Mouse (Mus musculus) hindbrain, embryonic 13.5 days (tissue): Measurements from ENCODE around the gene Sdr39u1. TPM values are rescaled to one million over a fixed set of nuclear protein-coding genes. Genes with fewer than 3 reads are reported as not detected.

Source experiments
- ATAC-seq: fragments of 200-750 bp; cut with Nextera tagmentation; 2 replicates; pipeline ENCODE4 v1.8.0; 2017; ENCODE audit warnings: moderate TSS enrichment; ENCODE audit not compliant: low FRiP score
- H3K27ac ChIP-seq: fragments of 300-500 bp; sonication (generic); 2 replicates; pipeline ENCODE4 v1.5.1; 2015; ENCODE audit warnings: inconsistent platforms, mild to moderate bottlenecking, moderate library complexity
- H3K27me3 ChIP-seq: fragments of 300-500 bp; sonication (generic); 2 replicates; pipeline ENCODE4 v1.6.1; 2015; ENCODE audit warnings: mild to moderate bottlenecking, inconsistent platforms
- H3K36me3 ChIP-seq: fragments of 300-500 bp; sonication (generic); 2 replicates; pipeline ENCODE4 v1.6.1; 2015; ENCODE audit warnings: mild to moderate bottlenecking, inconsistent platforms
- H3K4me1 ChIP-seq: fragments of 300-500 bp; sonication (generic); replicated peaks from 2 replicates; pipeline ENCODE4 v1.6.1; 2015; ENCODE audit warnings: inconsistent platforms
- H3K4me2 ChIP-seq: fragments of 300-500 bp; sonication (generic); 2 replicates; pipeline ENCODE4 v1.6.1; 2015; ENCODE audit warnings: inconsistent platforms, mild to moderate bottlenecking, moderate library complexity
- H3K4me3 ChIP-seq: fragments of 300-500 bp; sonication (generic); 2 replicates; pipeline ENCODE4 v1.5.1; 2015; ENCODE audit warnings: mild to moderate bottlenecking, inconsistent platforms
- H3K9ac ChIP-seq: fragments of 300-500 bp; sonication (generic); 2 replicates; pipeline ENCODE4 v1.6.1; 2015; ENCODE audit warnings: mild to moderate bottlenecking, inconsistent platforms
- H3K9me3 ChIP-seq: fragments of 300-500 bp; sonication (generic); 2 replicates; pipeline ENCODE4 v1.6.1; 2016; ENCODE audit warnings: inconsistent platforms
- WGBS: fragments of 180-500 bp; shearing (Covaris S2); methylation state at CpG from one replicate; pipeline ENCODE4 v1.1.7; 2015; 5-methylcytosine and 5-hydroxymethylcytosine counted together
- polyA plus RNA-seq: library from polyadenylated mRNA; unstranded; fragments of >200 nt; fragmentation: Nextera tagmentation; extraction: Ambion mirVana; gene quantifications from 2 replicates; pipeline ENCODE4 v1.2.1, GENCODE M21; 2015

Sdr39u1 gene
- polyA plus RNA-seq, 1 experiment from 2014 or later = 124 TPM

DNA sequence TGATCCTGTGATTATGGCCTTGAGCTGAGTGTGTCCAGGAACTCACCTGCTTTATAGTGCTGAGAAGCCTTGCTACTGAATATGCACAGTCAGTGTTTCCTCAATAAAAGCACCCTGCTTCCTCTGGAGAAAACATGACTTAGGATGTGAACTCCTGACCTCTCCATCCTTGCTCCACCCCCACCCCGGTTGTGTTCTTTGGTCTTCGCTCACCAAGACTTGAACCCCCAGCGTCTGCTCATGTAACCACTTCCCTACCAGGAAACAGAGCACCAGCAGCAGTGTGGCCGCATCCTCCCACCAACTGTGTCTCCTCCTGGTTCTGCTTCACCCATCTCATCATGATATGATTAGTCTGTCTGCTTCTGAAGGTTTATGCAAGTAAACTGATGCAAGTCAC is 13.3 kb upstream of the Sdr39u1 start:
- Histone ChIP-seq H3K4me2 (no peak overlapping the region), H3K36me3 (no peaks in the 10 kb centered on the region), H3K9me3 (no peaks in the 10 kb centered on the region), H3K27me3 (0 out of 2 replicates have a peak, but pooled peaks cover 2% of the 10 kb centered on the region), H3K4me3 (no peak overlapping the region), H3K27ac (no peak overlapping the region), H3K4me1 (no peaks in the 10 kb centered on the region), H3K9ac (no peak overlapping the region)
- 55% methylated on average over 4 of the region's 4 CpGs for WGBS
- ATAC-seq = no peak

DNA sequence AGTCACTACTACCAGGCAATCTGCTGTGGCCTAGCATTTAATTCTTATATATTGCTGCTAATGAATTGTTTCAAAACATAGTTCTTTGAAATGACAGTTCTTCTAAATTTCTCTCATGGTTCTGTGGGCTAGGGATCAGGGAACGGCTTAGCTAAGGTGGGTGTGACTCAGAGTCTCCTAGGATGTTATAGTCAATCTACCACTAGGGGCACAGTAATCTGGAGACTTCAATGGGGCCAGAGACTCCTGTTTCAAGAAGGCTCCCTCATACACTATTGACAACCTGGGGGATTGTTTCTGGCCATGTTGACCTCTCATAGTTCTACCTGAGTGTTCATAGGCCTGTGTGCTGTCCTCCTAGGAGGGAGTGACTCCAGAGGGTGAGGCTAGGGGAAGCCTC is 5.4 kb upstream of the Sdr39u1 start:
- ATAC-seq = no peak
- H3K27me3 ChIP-seq = 0 out of 2 replicates have a peak, but pooled peaks cover 9% of the 10 kb centered on the region
- H3K36me3 ChIP-seq = no peaks in the 10 kb centered on the region
- no peak overlapping the region for H3K27ac ChIP-seq
- 40% methylated on average over 1 of the region's 1 CpGs for WGBS
- no peak overlapping the region for H3K9ac ChIP-seq
- H3K4me2 ChIP-seq = no peak overlapping the region
- H3K4me3 ChIP-seq = no peak overlapping the region
- no peaks in the 10 kb centered on the region for H3K9me3 ChIP-seq
- H3K4me1 ChIP-seq = peaks cover 7% of the 10 kb centered on the region

DNA sequence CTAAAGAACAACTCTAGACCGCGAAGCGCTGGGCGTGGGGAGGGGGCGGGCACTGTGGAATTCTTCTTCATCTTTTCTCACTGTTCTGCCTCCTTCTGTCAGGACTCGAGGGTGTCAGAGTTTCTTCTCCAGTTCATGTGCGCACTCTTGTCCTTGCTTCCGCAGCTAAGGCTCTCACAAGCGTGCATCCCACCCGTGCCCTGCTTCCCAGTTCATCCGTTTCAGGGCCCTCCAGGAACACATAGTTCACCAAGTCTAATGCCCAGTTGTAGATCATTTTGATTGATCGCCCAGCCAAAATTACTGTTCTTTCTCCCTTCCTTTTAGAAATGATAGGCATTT is 292 bp upstream of the Sdr39u1 start:
- peak overlapping the region; percentile 92 for H3K4me2 ChIP-seq
- 9% methylated on average over 12 of the region's 12 CpGs for whole genome bisulfite sequencing
- ATAC-seq = no peak
- peak overlapping the region; percentile 58 for H3K4me3 ChIP-seq
- H3K4me1 ChIP-seq = peaks cover 20% of the 10 kb centered on the region
- H3K36me3 ChIP-seq = peaks cover 31% of the 10 kb centered on the region
- H3K9me3 ChIP-seq = no peaks in the 10 kb centered on the region
- H3K27me3 ChIP-seq = 0 out of 2 replicates have a peak, but pooled peaks cover 7% of the 10 kb centered on the region
- H3K27ac ChIP-seq = peak overlapping the region; percentile 85
- H3K9ac ChIP-seq = peak overlapping the region; percentile 85

DNA sequence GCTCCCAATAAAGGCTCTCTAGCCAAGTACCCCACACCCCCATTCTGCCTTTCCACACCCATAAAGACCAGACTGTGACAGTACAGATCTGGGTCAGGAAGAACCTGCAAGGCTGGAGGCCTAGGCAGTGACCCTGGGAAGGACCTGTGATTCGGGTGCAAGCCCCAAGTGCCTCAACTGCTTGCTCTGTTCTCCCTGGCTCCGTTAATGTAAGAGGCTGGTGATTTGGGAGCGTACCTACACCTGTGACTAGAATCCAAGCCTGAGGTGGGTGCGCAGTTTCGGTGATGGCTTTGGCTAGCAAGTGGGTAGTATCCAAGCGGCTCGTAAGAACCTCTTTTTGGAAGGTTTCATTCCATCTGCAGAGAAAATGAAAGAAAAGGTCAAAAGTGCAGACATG is 1.1 kb downstream of the Sdr39u1 start:
- Histone ChIP-seq H3K4me1 (peaks cover 20% of the 10 kb centered on the region), H3K9me3 (no peaks in the 10 kb centered on the region), H3K36me3 (peaks cover 45% of the 10 kb centered on the region), H3K4me3 (peak overlapping the region; percentile 58), H3K4me2 (peak overlapping the region; percentile 92), H3K9ac (peak overlapping the region; percentile 85), H3K27me3 (0 out of 2 replicates have a peak, but pooled peaks cover 5% of the 10 kb centered on the region), H3K27ac (no peak overlapping the region)
- ATAC-seq = no peak
- 92% methylated on average over 7 of the region's 7 CpGs for WGBS

DNA sequence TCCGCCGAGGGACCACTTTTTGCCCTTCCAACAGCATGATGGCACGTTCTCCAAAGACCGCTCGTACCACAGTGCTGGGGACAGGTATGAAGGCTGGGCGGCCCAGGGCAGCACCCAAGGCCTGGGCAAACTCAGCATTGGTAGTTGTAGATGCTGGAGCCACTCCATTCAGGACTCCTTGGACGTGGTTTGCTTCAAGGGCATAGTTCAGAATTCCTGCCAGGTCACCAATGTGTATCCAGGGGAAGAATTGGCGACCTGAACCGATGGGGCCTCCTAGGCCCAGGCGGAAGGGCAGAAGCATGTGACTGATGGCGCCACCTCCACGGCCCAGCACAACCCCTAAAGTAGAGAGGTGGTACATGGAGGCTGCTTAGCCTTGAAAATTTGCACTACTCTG is 2.4 kb downstream of the Sdr39u1 start:
- WGBS = 94% methylated on average over 12 of the region's 12 CpGs
- H3K9me3 ChIP-seq = no peaks in the 10 kb centered on the region
- no peak overlapping the region for H3K4me2 ChIP-seq
- H3K4me3 ChIP-seq = no peak overlapping the region
- ATAC-seq = no peak
- H3K9ac ChIP-seq = no peak overlapping the region
- H3K4me1 ChIP-seq = peaks cover 20% of the 10 kb centered on the region
- H3K27ac ChIP-seq = no peak overlapping the region
- peaks cover 54% of the 10 kb centered on the region for H3K36me3 ChIP-seq
- no peaks in the 10 kb centered on the region for H3K27me3 ChIP-seq

DNA sequence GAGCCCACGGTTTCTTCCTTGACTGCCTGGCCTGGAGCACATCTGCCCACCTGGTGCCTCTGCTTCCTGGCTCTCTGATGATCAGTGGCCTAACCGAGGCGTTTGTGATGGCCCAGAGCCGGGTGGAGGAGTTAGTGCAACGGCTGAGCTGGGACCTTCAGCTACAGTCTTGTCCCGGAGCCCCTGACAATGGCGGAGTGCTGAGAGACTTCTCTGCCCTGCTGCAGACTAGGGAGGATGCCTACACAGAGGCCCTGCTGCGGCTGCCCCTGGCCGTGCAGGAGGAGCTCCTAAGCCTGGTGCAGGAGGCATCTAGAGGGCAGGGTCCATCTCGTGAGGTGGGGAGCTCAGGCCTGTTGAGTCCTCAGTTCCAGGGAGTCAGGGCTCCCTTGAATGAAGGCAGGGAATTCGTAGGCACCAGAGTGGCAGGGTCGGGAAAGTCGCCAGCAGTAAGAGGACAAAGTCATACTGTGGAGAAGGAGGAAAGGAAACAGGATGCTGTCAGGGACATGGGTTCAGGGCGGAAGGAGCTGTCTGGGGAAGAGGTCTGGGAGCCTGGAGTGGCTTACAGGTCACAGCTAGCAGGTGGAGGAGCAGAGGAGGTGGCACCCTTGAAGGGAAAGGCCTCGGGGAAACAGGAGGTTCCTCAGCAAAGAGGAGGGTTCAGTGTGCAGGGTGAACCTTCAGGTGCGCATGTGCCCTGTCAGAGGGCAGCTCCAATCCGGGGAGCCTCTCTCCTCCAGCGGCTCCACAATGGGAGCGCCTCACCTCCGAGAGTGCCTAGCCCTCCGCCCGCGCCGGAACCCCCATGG is 13.3 kb downstream of the Sdr39u1 start:
- H3K9ac ChIP-seq = peak overlapping the region; percentile 84; the same call in 1 of the 2 replicates
- H3K27me3 ChIP-seq = 0 out of 2 replicates have a peak, but pooled peaks cover 4% of the 10 kb centered on the region

DNA sequence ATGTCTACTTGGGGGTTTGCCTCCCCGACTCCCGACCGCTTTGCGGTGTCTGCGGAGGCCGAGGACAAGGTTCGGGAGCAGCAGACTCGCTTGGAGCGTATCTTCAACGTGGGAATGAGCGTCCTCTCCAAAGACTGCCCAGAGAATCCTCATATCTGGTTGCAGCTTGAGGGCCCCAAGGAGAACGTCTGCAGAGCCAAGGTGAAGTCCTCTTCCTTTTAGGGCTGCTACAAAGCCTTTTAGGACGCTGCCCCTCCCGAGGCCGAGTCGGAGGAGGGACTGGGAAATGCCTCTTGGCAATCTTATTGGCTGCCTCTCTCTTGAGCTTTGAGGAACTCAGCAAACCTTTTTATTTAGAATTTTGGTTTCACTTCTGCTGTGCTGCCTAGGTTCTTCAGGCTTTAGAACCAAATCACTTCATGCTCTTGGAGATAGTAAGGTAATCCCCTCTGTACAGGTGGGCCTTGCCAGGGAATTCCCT is 14.3 kb downstream of the Sdr39u1 start:
- Histone ChIP-seq H3K9ac (peak overlapping the region; percentile 84), H3K27me3 (0 out of 2 replicates have a peak, but pooled peaks cover 4% of the 10 kb centered on the region), H3K4me3 (peak overlapping the region; percentile 80), H3K36me3 (peaks cover 42% of the 10 kb centered on the region), H3K4me1 (peaks cover 30% of the 10 kb centered on the region), H3K27ac (no peak overlapping the region; the same call in 1 of the 2 replicates), H3K4me2 (peak overlapping the region; percentile 70), H3K9me3 (no peaks in the 10 kb centered on the region)
- 10% methylated on average over 16 of the region's 16 CpGs for WGBS
- no peak for ATAC-seq

More for the DNA sequence above, 13.3 kb downstream of the Sdr39u1 start:
- Histone ChIP-seq H3K9me3 (no peaks in the 10 kb centered on the region), H3K36me3 (peaks cover 50% of the 10 kb centered on the region), H3K27ac (no peak overlapping the region), H3K4me2 (no peak overlapping the region), H3K4me3 (peak overlapping the region; percentile 80; the same call in 1 of the 2 replicates), H3K4me1 (peaks cover 30% of the 10 kb centered on the region)
- WGBS = 85% methylated on average over 24 of the region's 24 CpGs
- no peak for ATAC-seq

DNA sequence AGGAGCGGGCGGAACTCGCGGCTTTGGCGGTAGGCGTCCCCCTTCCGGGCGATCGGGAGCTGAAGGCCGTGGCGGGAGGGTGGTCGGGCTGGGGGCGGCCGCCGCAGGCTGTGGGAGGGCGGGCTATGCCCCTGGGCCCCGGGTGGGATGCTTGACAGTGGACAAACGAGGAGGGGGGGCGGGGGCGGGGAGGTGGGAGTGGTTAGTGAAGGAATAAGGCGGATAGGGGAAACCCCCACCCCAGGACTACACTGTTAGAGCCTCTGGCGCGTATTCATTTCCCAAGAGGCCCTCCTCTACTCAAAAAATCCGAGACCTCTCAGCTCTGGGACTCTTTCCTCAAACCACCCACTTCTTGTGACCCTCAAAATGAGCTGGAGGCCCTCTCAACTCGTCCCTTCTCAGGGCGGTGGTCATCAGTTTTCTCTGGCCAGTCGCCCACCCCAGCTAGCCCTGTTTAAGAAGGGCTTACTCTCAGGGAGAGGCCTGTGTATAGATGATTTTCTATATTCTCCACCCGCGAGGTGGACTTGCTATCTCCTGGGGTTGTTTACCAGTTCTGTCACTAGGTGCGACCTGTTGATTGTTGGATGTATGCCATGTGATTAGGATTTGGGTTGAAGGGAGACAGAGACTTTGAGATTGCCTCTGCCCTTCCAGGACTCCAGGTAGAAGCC is 14.8 kb downstream of the Sdr39u1 start:
- WGBS = 0% methylated on average over 14 of the region's 30 CpGs
- Histone ChIP-seq H3K4me2 (peak overlapping the region; percentile 70), H3K4me3 (peak overlapping the region; percentile 80), H3K4me1 (peaks cover 30% of the 10 kb centered on the region), H3K9ac (peak overlapping the region; percentile 84), H3K9me3 (no peaks in the 10 kb centered on the region), H3K36me3 (peaks cover 36% of the 10 kb centered on the region), H3K27ac (peak overlapping the region; percentile 83), H3K27me3 (0 out of 2 replicates have a peak, but pooled peaks cover 4% of the 10 kb centered on the region)
- ATAC-seq = peak; percentile 62

DNA sequence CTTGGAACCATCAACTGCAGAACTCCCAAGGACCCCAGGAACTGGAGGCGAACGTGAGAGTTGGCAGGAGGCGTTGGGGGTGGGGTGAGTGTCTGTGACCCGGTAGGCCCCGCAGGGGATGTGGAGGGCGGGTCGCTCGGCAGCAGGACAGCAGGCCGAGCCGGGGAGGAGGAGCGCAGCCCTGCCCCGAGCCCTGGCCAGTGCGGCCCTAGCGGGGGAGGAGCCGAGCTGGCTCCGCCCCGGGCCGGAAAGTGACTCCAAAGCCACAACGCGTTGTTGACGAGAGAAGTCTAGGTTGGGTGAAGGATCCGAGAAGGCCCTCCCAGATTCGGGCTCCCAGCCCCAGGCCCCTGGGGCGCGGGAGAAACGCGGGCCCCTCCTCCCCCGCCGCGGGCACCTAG is 15.4 kb downstream of the Sdr39u1 start, which contains the start of gene Khnyn:
Gene Khnyn, plus strand, starts transcription at position 235 of the 401 bp plus-strand sequence.
- WGBS = under 1% methylated on average over 28 of the region's 30 CpGs
- H3K36me3 ChIP-seq = peaks cover 31% of the 10 kb centered on the region
- 0 out of 2 replicates have a peak, but pooled peaks cover 4% of the 10 kb centered on the region for H3K27me3 ChIP-seq
- peaks cover 30% of the 10 kb centered on the region for H3K4me1 ChIP-seq
- H3K4me3 ChIP-seq = peak within 1 kb of the TSS; percentile 80
- peak within 1 kb of the TSS; percentile 84 for H3K9ac ChIP-seq
- no peaks in the 10 kb centered on the region for H3K9me3 ChIP-seq
- peak within 1 kb of the TSS; percentile 70 for H3K4me2 ChIP-seq
- ATAC-seq = peak; percentile 90
- H3K27ac ChIP-seq = peak within 1 kb of the TSS; percentile 83

DNA sequence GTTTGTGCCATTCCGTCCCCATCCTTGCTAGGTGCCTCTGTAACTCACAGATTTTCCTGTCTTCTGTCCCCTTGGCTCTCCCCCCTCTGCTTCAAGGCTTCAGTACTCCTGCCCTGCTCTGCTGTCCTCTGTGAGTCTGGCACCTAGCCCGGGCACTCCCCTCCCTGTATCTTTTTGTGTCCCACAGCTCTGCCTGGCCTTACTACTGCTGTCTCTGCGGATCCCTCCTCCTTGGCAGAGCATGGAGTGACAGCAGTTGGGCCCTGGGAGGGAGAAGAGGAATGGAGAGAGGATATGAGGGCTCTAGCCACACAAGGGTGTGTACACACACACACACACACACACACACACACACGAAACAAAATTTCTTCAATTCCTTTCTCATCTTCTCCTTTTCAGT is 15.9 kb downstream of the Sdr39u1 start, which contains the start of gene Cbln3:
Gene Cbln3, minus strand, starts transcription at position 227 of the 400 bp plus-strand sequence.
- H3K9ac ChIP-seq = peak within 1 kb of the TSS; percentile 84
- peak within 1 kb of the TSS; percentile 70 for H3K4me2 ChIP-seq
- peak within 1 kb of the TSS; percentile 83 for H3K27ac ChIP-seq
- peak; percentile 58 for ATAC-seq
- no peaks in the 10 kb centered on the region for H3K9me3 ChIP-seq
- H3K4me3 ChIP-seq = peak within 1 kb of the TSS; percentile 80
- 37% methylated on average over 4 of the region's 4 CpGs for WGBS
- peaks cover 26% of the 10 kb centered on the region for H3K36me3 ChIP-seq
- H3K27me3 ChIP-seq = 0 out of 2 replicates have a peak, but pooled peaks cover 4% of the 10 kb centered on the region
- peaks cover 30% of the 10 kb centered on the region for H3K4me1 ChIP-seq

DNA sequence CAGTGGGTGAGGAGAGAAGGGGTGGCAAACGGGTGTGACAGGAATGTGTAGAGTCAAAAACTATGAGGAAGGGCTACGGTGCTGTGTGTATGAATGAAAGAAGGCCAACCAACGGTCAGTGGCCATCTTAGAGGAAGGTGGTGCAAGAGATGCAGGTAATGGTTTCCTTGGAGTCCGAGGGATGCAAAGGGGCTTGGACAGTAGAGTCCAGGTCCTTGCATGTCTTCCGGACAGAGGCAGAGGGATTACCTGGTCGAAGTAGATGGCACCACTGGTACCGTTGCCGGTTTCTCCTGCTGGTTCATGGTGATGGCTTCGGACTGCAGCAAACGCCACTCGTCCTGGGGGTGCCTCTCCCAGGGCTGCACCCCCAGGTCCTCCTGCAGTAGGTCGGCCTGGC is 16.4 kb downstream of the Sdr39u1 start:
- Histone ChIP-seq H3K27ac (no peak overlapping the region), H3K4me1 (peaks cover 30% of the 10 kb centered on the region), H3K36me3 (peaks cover 22% of the 10 kb centered on the region), H3K9me3 (no peaks in the 10 kb centered on the region), H3K9ac (peak overlapping the region; percentile 84; the same call in 1 of the 2 replicates), H3K4me3 (no peak overlapping the region), H3K4me2 (no peak overlapping the region), H3K27me3 (0 out of 2 replicates have a peak, but pooled peaks cover 4% of the 10 kb centered on the region)
- 92% methylated on average over 12 of the region's 12 CpGs for WGBS
- ATAC-seq = no peak

DNA sequence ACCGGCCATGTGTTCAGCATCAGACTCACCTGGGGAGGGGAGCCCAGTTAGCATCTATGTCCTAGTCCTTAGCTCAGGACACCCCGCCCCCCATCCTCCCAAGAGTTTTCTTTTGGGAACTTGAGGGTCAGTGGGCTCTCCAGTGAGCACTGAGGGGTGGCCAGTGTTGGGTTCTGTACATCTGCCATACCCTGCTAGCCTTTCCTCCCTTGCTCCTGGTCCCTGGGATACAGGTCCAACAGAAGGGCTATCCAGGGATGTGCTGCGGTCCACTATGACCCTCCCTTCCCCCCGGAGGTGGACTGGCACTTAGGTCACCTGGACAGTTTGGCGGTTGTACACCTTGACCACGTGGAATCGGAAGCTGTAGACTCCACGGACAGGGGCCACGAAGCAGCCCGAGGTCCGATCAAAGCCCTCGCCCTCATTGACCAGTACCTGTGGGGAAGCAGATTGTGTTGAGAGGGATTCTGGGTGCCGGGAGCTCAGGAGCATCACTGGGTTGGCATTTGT is 16.9 kb downstream of the Sdr39u1 start:
- H3K4me2 ChIP-seq = no peak overlapping the region
- 0 out of 2 replicates have a peak, but pooled peaks cover 4% of the 10 kb centered on the region for H3K27me3 ChIP-seq
- no peak overlapping the region for H3K9ac ChIP-seq
- H3K27ac ChIP-seq = no peak overlapping the region
- WGBS = 94% methylated on average over 13 of the region's 13 CpGs
- peaks cover 30% of the 10 kb centered on the region for H3K4me1 ChIP-seq
- ATAC-seq = no peak
- no peak overlapping the region for H3K4me3 ChIP-seq
- H3K36me3 ChIP-seq = peaks cover 17% of the 10 kb centered on the region
- H3K9me3 ChIP-seq = no peaks in the 10 kb centered on the region
